Mouse (Mus musculus) C2C12 (cell line): ENCODE measurements at regions not wholly inside any gene's neighbourhood (a gene's known extent, or its start where the extent isn't known, plus 50 kb on each side); places are given as distances from the start of the nearest gene placed in this dataset.

ENCODE experiments used
- CTCF ChIP-seq: IDR thresholded peaks from one replicate; pipeline ENCODE4 v1.5.1; 2011; ENCODE audit not compliant: control insufficient read depth, insufficient read depth, insufficient read length
- MYOG ChIP-seq: IDR thresholded peaks from one replicate; pipeline ENCODE4 v1.6.1; 2011; ENCODE audit not compliant: control insufficient read depth, insufficient read length; ENCODE audit errors: extremely low read depth
- USF1 ChIP-seq: IDR thresholded peaks from one replicate; pipeline ENCODE4 v1.6.1; 2011; ENCODE audit warnings: low read depth, mild to moderate bottlenecking, control low read depth, moderate library complexity

- TF ChIP-seq CTCF (no peak), USF1 (no peak), MYOG (no peak)
Measured at GRCm38 (mm10) chr5:133310979-133311890, 768.1 kb upstream of the Auts2 start.
